Mouse (Mus musculus) gastrocnemius, postnatal 10 days (tissue): ENCODE measurements around the gene Ipo5. TPM values are rescaled to one million over a fixed set of nuclear protein-coding genes. Genes with fewer than 3 reads are reported as not detected.

Experiments
- DNase-seq: peaks from one replicate; pipeline ENCODE4 v3.0.0; 2021; ENCODE audit warnings: mixed read lengths
- long read RNA-seq, 2 experiments: library from polyadenylated mRNA; stranded (forward); transcript quantifications; one replicate each; pipeline ENCODE4 v2.0.0; 2021
- total RNA-seq, 2 experiments: library from RNA; stranded (reverse); gene quantifications; 2 replicates each; pipeline ENCODE4 v1.2.3; 2021

Gene Ipo5
- total RNA-seq = 100 to 1,000 TPM in 1 of 2 experiments, 10 to 100 TPM in 1; 98.2 to 101 TPM
- long read RNA-seq, experiment 1, full-length matches to known transcripts = 65 of 87 reads
- long read RNA-seq, experiment 1, partial matches to known transcripts = 19 of 87 reads
- long read RNA-seq, experiment 1, other reads (novel, unspliced or antisense) = 3 of 87 reads
- long read RNA-seq, experiment 2, full-length matches to known transcripts = 69 of 93 reads
- long read RNA-seq, experiment 2, partial matches to known transcripts = 17 of 93 reads
- long read RNA-seq, experiment 2, other reads (novel, unspliced or antisense) = 7 of 93 reads

DNA sequence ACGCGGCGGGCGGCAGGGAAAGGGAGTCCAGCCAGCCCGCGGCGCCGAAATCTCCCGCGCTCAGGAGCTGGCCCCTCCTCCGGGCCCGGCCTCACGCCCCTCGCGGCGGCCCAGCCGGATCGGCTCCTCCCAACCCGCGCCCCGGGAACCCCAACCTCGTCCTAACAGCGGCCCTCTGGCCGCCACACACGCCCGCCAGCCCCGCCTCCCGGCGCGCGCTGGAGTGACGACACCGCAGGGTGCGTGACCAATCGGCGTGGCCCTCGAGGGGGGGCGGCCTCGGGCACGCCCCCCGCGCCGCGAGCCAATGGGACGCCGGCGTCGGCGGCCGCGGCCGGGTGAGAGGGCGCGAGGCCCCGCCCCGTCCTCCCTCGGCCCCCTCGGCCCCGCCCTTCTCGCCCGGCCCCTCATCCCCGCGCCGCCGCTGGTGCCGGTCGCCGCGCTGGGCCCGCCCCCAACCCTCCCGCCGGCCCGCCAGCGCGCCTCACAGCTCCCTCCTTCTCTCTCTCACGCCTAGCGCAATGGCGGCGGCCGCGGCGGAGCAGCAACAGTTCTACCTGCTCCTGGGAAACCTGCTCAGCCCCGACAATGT is at the start of gene Ipo5:
Gene Ipo5 (plus strand): TSS at position 492 of the 592 bp plus-strand sequence.
- peak; percentile 96 for DNase-seq

- no peak for DNase-seq
Measured at GRCm38 (mm10) chr14:120863205-120863604, 47.8 kb upstream of the Ipo5 start.

GRCm38 (mm10) chr14:120864896-120865295 is 46.1 kb upstream of the Ipo5 start:
- no peak for DNase-seq

DNA sequence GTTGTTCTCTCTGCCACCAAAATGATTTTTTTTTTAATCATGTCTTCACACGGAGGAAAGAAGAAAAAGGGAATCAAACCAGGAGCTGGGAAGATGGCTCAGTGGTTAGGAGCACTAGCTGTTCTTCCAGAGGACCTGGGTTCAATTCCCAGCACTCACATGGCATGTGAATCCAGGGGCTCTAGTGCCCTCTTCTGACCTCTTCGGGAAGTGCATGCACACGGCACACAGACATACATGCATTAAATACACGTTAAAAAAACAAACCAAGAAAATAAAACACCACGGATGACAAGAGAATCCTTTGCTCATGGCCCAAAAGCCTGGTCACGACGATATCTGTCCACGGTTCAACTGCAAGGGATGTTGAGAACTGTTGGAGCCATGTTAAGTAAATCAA is 44.5 kb upstream of the Ipo5 start:
- no peak for DNase-seq

GRCm38 (mm10) chr14:120867121-120867520 is 43.9 kb upstream of the Ipo5 start:
- no peak for DNase-seq

DNA sequence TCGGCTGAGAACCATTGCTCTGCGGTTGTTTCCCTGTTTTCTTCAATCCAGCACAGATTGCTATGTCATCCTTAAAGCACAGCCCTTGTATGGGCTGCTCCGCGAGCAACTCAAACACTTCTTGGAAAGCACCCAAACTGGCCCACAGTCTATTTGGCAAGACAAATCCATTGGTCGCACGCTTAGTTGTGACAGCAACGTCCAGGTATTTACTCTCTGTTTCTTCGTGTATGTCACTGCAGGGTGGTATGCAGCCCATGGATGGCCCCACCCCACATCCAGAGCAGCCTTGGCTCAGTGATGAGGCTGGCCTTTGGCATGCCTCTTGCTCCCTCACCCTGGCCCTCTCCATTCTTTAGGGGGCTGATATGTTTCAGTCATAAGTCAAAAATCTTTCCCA is 42.5 kb upstream of the Ipo5 start:
- DNase-seq = peak; percentile 53

DNA sequence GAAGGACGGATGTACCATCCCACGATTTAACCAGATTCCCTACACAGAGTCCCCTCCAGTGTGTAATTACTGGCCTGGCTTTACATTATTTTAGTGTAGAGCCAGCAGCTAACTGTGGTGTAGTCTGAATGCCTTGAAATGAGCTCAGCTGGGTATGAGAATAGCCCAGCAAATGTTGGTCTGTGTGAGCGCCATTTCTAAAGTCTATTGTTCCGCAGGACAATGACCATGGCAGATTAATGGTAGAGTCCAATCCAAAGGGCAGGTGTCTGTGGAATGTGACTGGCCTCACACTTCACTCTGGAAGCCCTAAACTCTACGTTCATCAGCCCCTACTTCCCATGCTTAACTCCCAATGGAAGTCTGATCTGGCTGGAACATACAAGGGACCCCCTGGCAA is 40.3 kb upstream of the Ipo5 start:
- DNase-seq = no peak

- DNase-seq = no peak
Measured at GRCm38 (mm10) chr14:120874397-120874796, 36.6 kb upstream of the Ipo5 start.

DNA sequence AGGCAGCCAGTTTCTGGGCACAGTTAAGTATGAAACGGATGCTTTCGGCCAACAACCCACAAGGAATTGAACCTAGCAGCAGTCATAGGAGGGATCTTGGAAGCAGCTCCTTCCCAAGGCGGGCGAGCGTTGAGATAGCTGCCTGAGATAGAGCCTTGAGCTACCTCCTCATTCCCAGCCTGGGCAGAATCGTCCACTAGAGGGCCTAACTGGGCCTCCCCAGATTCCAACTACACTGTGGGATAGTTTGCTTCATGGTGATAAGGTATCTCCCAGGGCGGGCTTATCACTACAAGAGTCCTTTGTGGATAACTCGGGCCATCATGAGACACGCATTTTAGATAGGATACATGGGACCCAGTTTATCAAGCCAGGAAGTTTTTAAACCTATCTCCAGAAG is 35.9 kb upstream of the Ipo5 start:
- no peak for DNase-seq

- no peak for DNase-seq
Measured at GRCm38 (mm10) chr14:120875811-120876388, 35.1 kb upstream of the Ipo5 start.

- no peak for DNase-seq
Measured at GRCm38 (mm10) chr14:120877147-120877546, 33.9 kb upstream of the Ipo5 start.

DNA sequence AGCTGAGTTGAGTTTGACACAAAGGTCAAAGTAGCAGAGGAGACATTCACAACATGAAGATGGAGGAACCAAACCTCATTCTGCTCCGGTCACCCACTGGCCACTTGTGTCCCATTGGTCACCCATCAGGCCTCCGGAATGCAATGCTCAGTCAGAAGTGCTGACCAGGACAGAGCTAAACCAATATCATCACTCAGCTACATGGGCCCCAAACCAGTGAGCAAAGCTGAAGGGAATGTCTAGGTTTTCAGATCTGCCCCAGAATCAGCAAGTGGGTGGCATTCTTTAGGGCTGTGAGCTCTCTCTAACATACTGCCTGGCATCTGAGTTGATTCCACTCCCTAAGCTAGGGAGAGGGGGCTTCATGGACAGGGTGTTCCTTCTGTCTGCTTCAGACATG is 32.0 kb upstream of the Ipo5 start:
- no peak for DNase-seq

- no peak for DNase-seq
Measured at GRCm38 (mm10) chr14:120880601-120881000, 30.4 kb upstream of the Ipo5 start.

DNA sequence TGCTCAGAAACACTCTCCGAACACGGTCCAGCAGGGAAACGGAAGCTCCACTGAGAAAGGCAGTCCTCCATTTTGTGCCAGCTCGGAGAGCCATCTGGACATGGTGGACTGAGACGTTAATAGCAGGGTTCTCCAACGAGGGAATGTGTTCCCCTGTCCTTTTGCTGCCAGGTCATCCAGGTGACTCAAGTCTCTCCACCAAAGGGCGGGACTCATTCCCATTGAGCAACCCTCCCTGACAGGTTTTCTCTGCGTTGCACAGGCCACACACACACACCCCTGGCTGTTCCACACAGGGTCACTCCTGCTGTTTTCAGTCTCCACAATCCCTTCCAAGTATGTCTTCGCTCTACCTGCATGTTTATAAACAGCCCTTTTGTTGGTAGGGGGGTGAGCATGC is 30.0 kb upstream of the Ipo5 start:
- DNase-seq = no peak

DNA sequence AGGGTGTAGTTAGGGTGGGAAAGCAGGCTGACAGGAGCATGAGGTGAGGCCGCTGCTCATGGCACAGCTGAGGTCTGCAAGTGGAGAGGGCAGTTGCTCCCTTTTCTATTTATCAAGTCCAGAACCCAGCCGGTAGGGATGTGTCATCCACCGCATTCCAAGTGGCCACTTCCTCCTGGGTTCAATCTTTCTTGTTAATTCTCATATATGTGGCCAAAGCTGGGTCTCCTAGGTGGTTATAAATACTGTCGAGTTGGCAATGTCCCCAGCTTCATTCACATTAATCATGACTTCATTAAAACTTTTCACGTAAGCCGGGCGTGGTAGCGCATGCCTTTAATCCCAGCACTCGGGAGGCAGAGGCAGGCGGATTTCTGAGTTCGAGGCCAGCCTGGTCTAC is 22.3 kb upstream of the Ipo5 start:
- no peak for DNase-seq

- DNase-seq = no peak
Measured at GRCm38 (mm10) chr14:120892369-120892768, 18.7 kb upstream of the Ipo5 start.

- DNase-seq = no peak
Measured at GRCm38 (mm10) chr14:120896613-120897012, 14.4 kb upstream of the Ipo5 start.

- DNase-seq = no peak
Measured at GRCm38 (mm10) chr14:120898876-120899275, 12.1 kb upstream of the Ipo5 start.

DNA sequence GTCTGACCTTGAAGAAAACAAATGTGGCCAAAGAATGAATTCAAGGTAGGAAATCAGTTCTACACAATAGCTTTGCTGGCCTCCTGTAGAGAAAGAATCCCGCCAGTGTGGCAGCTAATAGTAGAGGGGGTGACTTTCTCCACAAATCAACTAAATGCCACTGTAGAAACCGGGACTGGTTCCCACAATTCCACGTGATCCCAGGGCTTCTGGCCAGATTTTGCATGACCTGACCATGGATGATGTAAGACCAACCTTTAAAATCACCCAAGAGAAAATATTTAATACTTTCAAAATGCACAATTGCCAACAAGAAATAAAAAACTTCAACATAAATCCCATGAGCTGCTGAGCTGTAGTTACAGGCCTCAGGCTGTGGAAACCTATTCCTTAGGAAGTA is 1.6 kb upstream of the Ipo5 start:
- DNase-seq = no peak

DNA sequence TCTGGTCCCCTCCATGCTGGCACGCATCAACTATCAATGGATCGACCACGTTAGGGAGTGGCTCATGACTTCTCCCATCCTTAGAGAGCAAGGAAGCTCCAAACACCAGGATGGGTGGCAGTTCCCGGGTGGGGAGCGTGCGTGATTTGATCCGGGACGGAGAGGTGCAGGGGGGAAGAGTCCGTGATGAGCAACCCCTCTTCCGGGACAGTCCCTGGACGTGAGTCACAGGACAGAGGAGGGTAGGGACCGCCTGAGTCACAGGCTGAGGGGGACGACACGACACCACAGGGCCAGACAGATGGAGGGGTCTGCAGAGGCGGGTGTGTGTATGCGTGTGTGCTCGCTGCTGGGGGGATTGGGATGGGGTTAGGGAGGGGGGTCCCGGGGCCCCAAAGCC is 704 bp upstream of the Ipo5 start:
- peak; percentile 41 for DNase-seq

GRCm38 (mm10) chr14:120911388-120911901 is 421 bp downstream of the Ipo5 start:
- peak; percentile 57 for DNase-seq

GRCm38 (mm10) chr14:120912090-120912710 is 1.2 kb downstream of the Ipo5 start:
- DNase-seq = no peak

DNA sequence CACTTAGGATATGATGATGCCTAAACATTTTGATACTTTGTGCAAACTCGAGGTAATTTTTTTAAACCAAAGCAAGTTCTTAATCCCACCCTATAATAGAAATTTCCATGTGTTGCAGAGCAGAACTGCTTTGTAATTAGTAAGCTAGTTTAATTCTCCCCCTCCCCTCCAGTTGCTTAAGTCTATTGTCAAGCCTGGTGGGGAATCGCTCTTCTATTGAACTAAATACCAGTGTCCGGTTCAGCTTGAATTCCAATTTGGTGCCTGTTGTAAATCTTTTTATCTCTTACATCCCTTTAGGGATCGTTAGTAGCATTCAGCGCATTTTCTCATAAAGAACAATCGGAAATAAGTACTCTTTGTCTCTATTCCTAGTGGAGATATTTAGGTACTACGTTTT is 1.9 kb downstream of the Ipo5 start:
- DNase-seq = no peak
